In the genomic region with DNA sequence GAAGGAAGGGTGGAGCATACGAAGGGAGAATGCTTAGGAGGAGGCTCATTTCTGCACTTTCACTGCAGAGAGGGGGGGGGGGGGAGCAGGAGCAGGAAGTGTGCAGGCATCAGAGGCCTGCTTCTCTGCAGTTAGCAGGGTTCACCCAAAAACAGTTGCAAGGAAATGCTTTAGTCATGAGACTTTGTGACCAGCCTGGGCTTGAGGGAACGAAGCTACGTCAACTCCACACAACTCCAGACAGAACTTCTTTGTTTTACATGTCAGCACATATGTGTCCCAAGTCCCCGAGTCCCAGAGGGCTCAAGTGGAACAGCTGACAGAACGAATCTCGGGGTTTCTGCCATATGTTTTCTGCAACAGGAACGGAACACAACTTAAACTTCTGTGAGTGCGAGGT, we compare ENCODE assay signal across 9 mouse cellular contexts.
DNase-seq lines count a peak whose midpoint lies in the region; ATAC-seq and TF ChIP-seq lines count a peak whose summit lies in the region.
"Had no signal": no experiment of that assay in that cellular context is flagged by ENCODE, and none has a peak within 500 bp of the region (broad histone marks: within the 10 kb centered on the region; RNA-seq: fewer than 3 reads in every experiment).

No protein-coding gene starts in this region.

- no peak for TF ChIP-seq POLR2A in small intestine, adult 2 months (IDR thresholded peaks at IDR 0.05; ENCODE audit: low read depth, low read length)

- H3K9me3 ChIP-seq in kidney, postnatal 0 days (replicated peaks; ENCODE audit: low read length) = no peaks in the 10 kb centered on the region
- H3K9me3 ChIP-seq in embryonic facial prominence, embryonic 10.5 days = no peaks in the 10 kb centered on the region
- no peaks in the 10 kb centered on the region for H3K9me3 ChIP-seq in limb, embryonic 10.5 days (replicated peaks)
- H3K9me3 ChIP-seq: hindbrain, embryonic 15.5 days had no signal

- no peak for TF ChIP-seq CTCF in kidney, postnatal 0 days (IDR thresholded peaks at IDR 0.05; ENCODE audit: low read depth)
- TF ChIP-seq CTCF in small intestine, adult 2 months (IDR thresholded peaks at IDR 0.05; ENCODE audit: extremely low read depth, insufficient read length, insufficient replicate concordance, low read depth, low read length) = no peak

- H3K36me3 ChIP-seq in kidney, postnatal 0 days (ENCODE audit: insufficient read depth, low read length) = no peaks in the 10 kb centered on the region
- no peaks in the 10 kb centered on the region for H3K36me3 ChIP-seq in embryonic facial prominence, embryonic 10.5 days (replicated peaks)
- no peaks in the 10 kb centered on the region for H3K36me3 ChIP-seq in limb, embryonic 10.5 days
- no peaks in the 10 kb centered on the region for H3K36me3 ChIP-seq in small intestine, adult 2 months (ENCODE audit: control insufficient read depth, insufficient read depth, low read length)
- H3K36me3 ChIP-seq: hindbrain, embryonic 15.5 days had no signal

- ATAC-seq in kidney, postnatal 0 days (replicated peaks; ENCODE audit: low FRiP score, low read depth) = no peak

- 44% methylated on average over 8 of the region's 8 CpGs for WGBS in kidney, postnatal 0 days
- WGBS in embryonic facial prominence, embryonic 10.5 days = 41% methylated on average over 8 of the region's 8 CpGs
- WGBS in limb, embryonic 10.5 days = 62% methylated on average over 8 of the region's 8 CpGs
- WGBS in small intestine, adult 2 months = 63% methylated on average over 8 of the region's 8 CpGs

- no peak overlapping the region for H3K4me3 ChIP-seq in kidney, postnatal 0 days (replicated peaks; ENCODE audit: low read depth, low read length)
- H3K4me3 ChIP-seq in embryonic facial prominence, embryonic 10.5 days = no peak overlapping the region
- H3K4me3 ChIP-seq in limb, embryonic 10.5 days = no peak overlapping the region
- no peak overlapping the region for H3K4me3 ChIP-seq in small intestine, adult 2 months (ENCODE audit: low read depth, low read length)
- H3K4me3 ChIP-seq: hindbrain, embryonic 15.5 days had no signal

- no peaks in the 10 kb centered on the region for H3K27me3 ChIP-seq in kidney, postnatal 0 days (ENCODE audit: insufficient read depth, low read length)
- no peaks in the 10 kb centered on the region for H3K27me3 ChIP-seq in embryonic facial prominence, embryonic 10.5 days (replicated peaks; ENCODE audit: low read depth, poor library complexity, severe bottlenecking)
- H3K27me3 ChIP-seq in limb, embryonic 10.5 days (ENCODE audit: low read depth, poor library complexity, severe bottlenecking) = no peaks in the 10 kb centered on the region
- H3K27me3 ChIP-seq in small intestine, adult 2 months (ENCODE audit: control insufficient read depth, insufficient read depth, low read length) = no peaks in the 10 kb centered on the region
- H3K27me3 ChIP-seq: hindbrain, embryonic 15.5 days had no signal

- H3K4me2 ChIP-seq in kidney, postnatal 0 days (ENCODE audit: low read length) = no peak overlapping the region
- H3K4me2 ChIP-seq: hindbrain, embryonic 15.5 days had no signal

- H3K27ac ChIP-seq in kidney, postnatal 0 days = no peak overlapping the region; the same call in 1 of the 2 replicates
- H3K27ac ChIP-seq in embryonic facial prominence, embryonic 10.5 days (replicated peaks) = peak overlapping the region; percentile 15; the same call in 1 of the 2 replicates
- 0 out of 2 replicates have a peak overlapping the region, but pooled peaks have one; percentile 21 for H3K27ac ChIP-seq in limb, embryonic 10.5 days
- peak overlapping the region; percentile 10; the same call in 1 of the 2 replicates for H3K27ac ChIP-seq in small intestine, adult 2 months (ENCODE audit: insufficient read depth, low read depth, low read length)
- H3K27ac ChIP-seq: hindbrain, embryonic 15.5 days had no signal

- no peak overlapping the region for H3K9ac ChIP-seq in kidney, postnatal 0 days (ENCODE audit: low read depth, low read length)
- H3K9ac ChIP-seq: hindbrain, embryonic 15.5 days had no signal

- intact Hi-C loops in gastrocnemius, postnatal 14 days (cut with DNase I; ENCODE audit: low total_unique reads) = no loop called here

- H3K4me1 ChIP-seq in kidney, postnatal 0 days (replicated peaks; ENCODE audit: insufficient read depth, low read length) = peaks cover 28% of the 10 kb centered on the region
- H3K4me1 ChIP-seq in embryonic facial prominence, embryonic 10.5 days = peaks cover 71% of the 10 kb centered on the region
- peaks cover 75% of the 10 kb centered on the region for H3K4me1 ChIP-seq in limb, embryonic 10.5 days
- H3K4me1 ChIP-seq in small intestine, adult 2 months (ENCODE audit: control insufficient read depth, insufficient read depth, insufficient read length, low read length) = peaks cover 11% of the 10 kb centered on the region

- peak; percentile 52 for DNase-seq in kidney, postnatal 0 days (ENCODE audit: low spot score)
- DNase-seq in kidney, postnatal 4 days = no peak
- no peak for DNase-seq in embryonic facial prominence, embryonic 10.5 days (ENCODE audit: low spot score)
- no peak for DNase-seq in limb, embryonic 10.5 days (ENCODE audit: low spot score)
- DNase-seq in layer of hippocampus, adult 9-10 months (ENCODE audit: low spot score) = no peak
- no peak for DNase-seq in layer of hippocampus, adult 8-10 months (ENCODE audit: low spot score in 2 of 2)
- no peak for DNase-seq in gastrocnemius, postnatal 14 days
